In the genomic region with DNA sequence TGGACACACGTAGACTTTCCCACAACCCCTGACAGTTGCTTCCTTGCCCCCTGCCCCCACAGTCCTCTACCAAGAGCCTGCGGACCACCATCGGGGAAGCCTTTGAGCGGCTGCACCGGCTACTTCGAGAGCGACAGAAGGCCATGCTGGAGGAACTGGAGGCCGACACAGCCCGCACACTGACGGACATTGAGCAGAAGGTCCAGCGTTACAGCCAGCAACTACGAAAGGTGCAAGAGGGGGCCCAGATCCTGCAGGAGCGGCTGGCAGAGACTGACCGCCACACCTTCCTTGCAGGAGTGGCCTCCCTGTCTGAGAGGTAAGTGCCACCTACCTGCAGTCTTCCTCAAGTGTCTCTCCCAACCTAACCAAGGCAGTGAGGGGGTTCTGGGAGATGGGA, we compare ENCODE assay signal across 11 mouse cellular contexts. TPM values are rescaled to one million over a fixed set of nuclear protein-coding genes. Genes with fewer than 3 reads are reported as not detected.
DNase-seq lines count a peak whose midpoint lies in the region; ATAC-seq and TF ChIP-seq lines count a peak whose summit lies in the region.
"Had no signal": no experiment of that assay in that cellular context is flagged by ENCODE, and none has a peak within 500 bp of the region (broad histone marks: within the 10 kb centered on the region; RNA-seq: fewer than 3 reads in every experiment).

No protein-coding gene starts in this region.

- H3K9me3 ChIP-seq in lung, embryonic 14.5 days (ENCODE audit: low read depth, low read length) = no peaks in the 10 kb centered on the region
- no peaks in the 10 kb centered on the region for H3K9me3 ChIP-seq in lung, postnatal 0 days (ENCODE audit: low read length)
- no peaks in the 10 kb centered on the region for H3K9me3 ChIP-seq in forebrain, embryonic 14.5 days (replicated peaks; ENCODE audit: control insufficient read depth, low read length)
- H3K9me3 ChIP-seq in limb, embryonic 10.5 days (replicated peaks) = no peaks in the 10 kb centered on the region
- H3K9me3 ChIP-seq in neural tube, embryonic 15.5 days (replicated peaks) = no peaks in the 10 kb centered on the region
- H3K9me3 ChIP-seq: midbrain, embryonic 12.5 days had no signal

- WGBS in lung, embryonic 14.5 days = 80% methylated on average over 14 of the region's 14 CpGs
- WGBS in lung, postnatal 0 days = 84% methylated on average over 14 of the region's 14 CpGs
- WGBS in forebrain, embryonic 14.5 days = 87% methylated on average over 14 of the region's 14 CpGs
- 87% methylated on average over 14 of the region's 14 CpGs for WGBS in limb, embryonic 10.5 days
- WGBS in neural tube, embryonic 15.5 days = 85% methylated on average over 14 of the region's 14 CpGs

- no peaks in the 10 kb centered on the region for H3K27me3 ChIP-seq in lung, embryonic 14.5 days (ENCODE audit: insufficient read depth, low read length)
- H3K27me3 ChIP-seq in lung, postnatal 0 days (replicated peaks; ENCODE audit: insufficient read depth, low read length) = no peaks in the 10 kb centered on the region
- H3K27me3 ChIP-seq in forebrain, embryonic 14.5 days (replicated peaks; ENCODE audit: control insufficient read depth, insufficient read depth, low read length) = no peaks in the 10 kb centered on the region
- H3K27me3 ChIP-seq in limb, embryonic 10.5 days (ENCODE audit: low read depth, poor library complexity, severe bottlenecking) = no peaks in the 10 kb centered on the region
- no peaks in the 10 kb centered on the region for H3K27me3 ChIP-seq in neural tube, embryonic 15.5 days (replicated peaks)

- no peak for ATAC-seq in lung, embryonic 14.5 days (ENCODE audit: insufficient read depth)
- ATAC-seq in lung, postnatal 0 days = no peak
- no peak for ATAC-seq in forebrain, embryonic 14.5 days
- no peak for ATAC-seq in neural tube, embryonic 15.5 days (ENCODE audit: low FRiP score)

- TF ChIP-seq EP300 in lung, postnatal 0 days (IDR thresholded peaks at IDR 0.05) = no peak

- H3K4me3 ChIP-seq in lung, embryonic 14.5 days (ENCODE audit: low read depth, low read length) = no peak overlapping the region
- no peak overlapping the region for H3K4me3 ChIP-seq in lung, postnatal 0 days (ENCODE audit: low read depth, low read length)
- no peak overlapping the region for H3K4me3 ChIP-seq in forebrain, embryonic 14.5 days (ENCODE audit: low read depth, low read length)
- peak overlapping the region; percentile 14 for H3K4me3 ChIP-seq in limb, embryonic 10.5 days
- no peak overlapping the region for H3K4me3 ChIP-seq in neural tube, embryonic 15.5 days (replicated peaks)
- H3K4me3 ChIP-seq: midbrain, embryonic 12.5 days had no signal

- H3K4me2 ChIP-seq in lung, embryonic 14.5 days = no peak overlapping the region
- H3K4me2 ChIP-seq in lung, postnatal 0 days (replicated peaks; ENCODE audit: low read depth, low read length) = no peak overlapping the region
- no peak overlapping the region for H3K4me2 ChIP-seq in forebrain, embryonic 14.5 days (ENCODE audit: low read length)
- no peak overlapping the region for H3K4me2 ChIP-seq in neural tube, embryonic 15.5 days
- H3K4me2 ChIP-seq: midbrain, embryonic 12.5 days had no signal

- no peak for TF ChIP-seq CTCF in lung, embryonic 14.5 days (IDR thresholded peaks at IDR 0.05; ENCODE audit: low read depth)
- no peak for TF ChIP-seq CTCF in lung, postnatal 0 days (IDR thresholded peaks at IDR 0.05)

- H3K9ac ChIP-seq in lung, embryonic 14.5 days = no peak overlapping the region
- H3K9ac ChIP-seq in lung, postnatal 0 days (replicated peaks; ENCODE audit: low read depth) = no peak overlapping the region
- H3K9ac ChIP-seq in forebrain, embryonic 14.5 days (ENCODE audit: low read length) = no peak overlapping the region
- no peak overlapping the region for H3K9ac ChIP-seq in neural tube, embryonic 15.5 days (replicated peaks)

- DNase-seq in lung, embryonic 14.5 days = no peak
- no peak for DNase-seq in lung, postnatal 0 days (ENCODE audit: low spot score)
- DNase-seq in forebrain, embryonic 14.5 days (ENCODE audit: low spot score) = no peak
- DNase-seq in limb, embryonic 10.5 days (ENCODE audit: low spot score) = no peak
- no peak for DNase-seq in thymus, postnatal 0 days (ENCODE audit: low spot score)
- DNase-seq in kidney, adult 11 months = no peak
- DNase-seq: kidney, postnatal 4 days; lung, adult 2 months; spleen, adult 18-20 months had no signal

- peak overlapping the region; percentile 93; the same call in 1 of the 2 replicates for H3K27ac ChIP-seq in lung, embryonic 14.5 days (ENCODE audit: low read depth)
- no peak overlapping the region for H3K27ac ChIP-seq in lung, postnatal 0 days (ENCODE audit: low read length)
- H3K27ac ChIP-seq in forebrain, embryonic 14.5 days (ENCODE audit: low read depth, low read length) = 0 out of 2 replicates have a peak overlapping the region, but pooled peaks have one; percentile 90
- H3K27ac ChIP-seq in limb, embryonic 10.5 days = peak overlapping the region; percentile 97
- peak overlapping the region; percentile 93 for H3K27ac ChIP-seq in neural tube, embryonic 15.5 days (replicated peaks)

- H3K36me3 ChIP-seq in lung, embryonic 14.5 days (ENCODE audit: insufficient read depth) = peaks cover 12% of the 10 kb centered on the region; the same call in 1 of the 2 replicates
- peaks cover 4% of the 10 kb centered on the region; the same call in 1 of the 2 replicates for H3K36me3 ChIP-seq in lung, postnatal 0 days (ENCODE audit: insufficient read depth, low read length)
- 0 out of 2 replicates have a peak, but pooled peaks cover 6% of the 10 kb centered on the region for H3K36me3 ChIP-seq in forebrain, embryonic 14.5 days (ENCODE audit: control insufficient read depth, insufficient read depth, low read length)
- H3K36me3 ChIP-seq in limb, embryonic 10.5 days = peaks cover 25% of the 10 kb centered on the region
- peaks cover 36% of the 10 kb centered on the region for H3K36me3 ChIP-seq in neural tube, embryonic 15.5 days

- H3K4me1 ChIP-seq in lung, embryonic 14.5 days (ENCODE audit: insufficient read depth) = peaks cover 31% of the 10 kb centered on the region
- H3K4me1 ChIP-seq in lung, postnatal 0 days (ENCODE audit: insufficient read depth, low read depth, low read length) = peaks cover 9% of the 10 kb centered on the region; the same call in 1 of the 2 replicates
- peaks cover 15% of the 10 kb centered on the region for H3K4me1 ChIP-seq in forebrain, embryonic 14.5 days (ENCODE audit: control insufficient read depth, insufficient read depth, low read length)
- peaks cover 74% of the 10 kb centered on the region for H3K4me1 ChIP-seq in limb, embryonic 10.5 days
- H3K4me1 ChIP-seq in neural tube, embryonic 15.5 days = peaks cover 43% of the 10 kb centered on the region

RNA-seq across cellular contexts. Expression of a gene that starts 17.1 kb away (rescaled TPM):
- 8.4 and 8.5 TPM in 2 replicates for polyA plus RNA-seq in lung, embryonic 14.5 days (2014; fragmentation: Nextera tagmentation; extraction: Ambion mirVana)
- 2.5 and 3.3 TPM in 2 replicates for polyA plus RNA-seq in lung, postnatal 0 days (2015; fragmentation: Nextera tagmentation; extraction: Ambion mirVana)
- 9.3 and 10.5 TPM in 2 replicates for polyA plus RNA-seq in forebrain, embryonic 14.5 days (2014; fragmentation: Nextera tagmentation; extraction: Ambion mirVana)
- polyA plus RNA-seq in limb, embryonic 10.5 days (2016; fragmentation: Nextera tagmentation; extraction: Ambion mirVana) = 6.4 and 8.2 TPM in 2 replicates
- 20.9 and 25.5 TPM in 2 replicates for polyA plus RNA-seq in neural tube, embryonic 15.5 days (2015; fragmentation: Nextera tagmentation; extraction: Ambion mirVana)
- polyA plus RNA-seq in thymus, postnatal 0 days (2015; fragmentation: Nextera tagmentation; extraction: Ambion mirVana) = 0.84 and 1.0 TPM in 2 replicates
